In the genomic region with DNA sequence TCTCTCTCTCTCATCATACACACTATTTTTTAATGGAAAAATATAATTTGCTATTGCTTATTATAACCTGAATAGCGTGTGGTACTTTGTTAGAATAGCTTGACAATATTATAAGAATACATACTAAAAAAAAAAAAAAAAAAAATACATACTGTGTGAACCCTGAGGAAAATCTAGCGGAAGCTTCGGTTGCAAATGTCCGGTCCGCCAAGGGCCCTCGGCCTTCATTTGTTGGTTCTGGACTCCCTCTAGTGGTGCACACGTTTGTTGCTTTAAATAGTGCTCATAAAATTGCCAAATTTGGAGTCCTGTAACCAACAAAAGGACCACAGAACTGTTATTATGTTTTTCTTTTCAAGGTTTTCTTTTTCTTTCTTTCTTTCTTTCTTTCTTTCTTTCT, we compare ENCODE assay signal across 8 mouse cellular contexts. TPM values are rescaled to one million over a fixed set of nuclear protein-coding genes. Genes with fewer than 3 reads are reported as not detected.
DNase-seq lines count a peak whose midpoint lies in the region; ATAC-seq and TF ChIP-seq lines count a peak whose summit lies in the region.

No protein-coding gene starts in this region.

- H3K27ac ChIP-seq in midbrain, embryonic 10.5 days (replicated peaks) = no peak overlapping the region
- H3K27ac ChIP-seq in midbrain, embryonic 13.5 days = no peak overlapping the region
- H3K27ac ChIP-seq in cerebellum, adult 2 months (ENCODE audit: insufficient read depth, low read length) = no peak overlapping the region
- no peak overlapping the region for H3K27ac ChIP-seq in hindbrain, embryonic 14.5 days

- no peak overlapping the region for H3K4me3 ChIP-seq in midbrain, embryonic 10.5 days
- H3K4me3 ChIP-seq in midbrain, embryonic 13.5 days (replicated peaks) = no peak overlapping the region
- H3K4me3 ChIP-seq in cerebellum, adult 2 months (replicated peaks; ENCODE audit: insufficient read depth, low read depth, low read length) = no peak overlapping the region
- H3K4me3 ChIP-seq in hindbrain, embryonic 14.5 days (replicated peaks; ENCODE audit: low read length) = no peak overlapping the region

- ATAC-seq in midbrain, embryonic 13.5 days = no peak
- no peak for ATAC-seq in hindbrain, embryonic 14.5 days (ENCODE audit: low FRiP score)
- ATAC-seq in monocyte, adult 5-6 weeks (replicated peaks; ENCODE audit: insufficient number of reproducible peaks, low FRiP score, low TSS enrichment, poor library complexity, severe bottlenecking) = peak; percentile 60

- H3K36me3 ChIP-seq in midbrain, embryonic 10.5 days = peaks cover 19% of the 10 kb centered on the region
- H3K36me3 ChIP-seq in midbrain, embryonic 13.5 days = peaks cover 11% of the 10 kb centered on the region
- H3K36me3 ChIP-seq in hindbrain, embryonic 14.5 days (replicated peaks; ENCODE audit: control insufficient read depth, insufficient read depth) = peaks cover 16% of the 10 kb centered on the region
- no peaks in the 10 kb centered on the region for H3K36me3 ChIP-seq in splenic B cell, adult 2 months (ENCODE audit: control insufficient read depth, insufficient read depth, low read length, poor library complexity, severe bottlenecking)

- 4% methylated on average over 7 of the region's 7 CpGs for WGBS in midbrain, embryonic 10.5 days
- WGBS in midbrain, embryonic 13.5 days = 0% methylated on average over 7 of the region's 7 CpGs
- WGBS in cerebellum, adult 2 months = 0% methylated on average over 7 of the region's 7 CpGs
- WGBS in hindbrain, embryonic 14.5 days = under 1% methylated on average over 7 of the region's 7 CpGs

- TF ChIP-seq POLR2A in cerebellum, adult 2 months (IDR thresholded peaks at IDR 0.05; ENCODE audit: borderline replicate concordance, insufficient read depth, low read length) = no peak

- H3K27me3 ChIP-seq in midbrain, embryonic 10.5 days (ENCODE audit: low read depth, poor library complexity, severe bottlenecking) = 0 out of 2 replicates have a peak, but pooled peaks cover 4% of the 10 kb centered on the region
- peaks cover 6% of the 10 kb centered on the region; the same call in 1 of the 2 replicates for H3K27me3 ChIP-seq in midbrain, embryonic 13.5 days
- no peaks in the 10 kb centered on the region for H3K27me3 ChIP-seq in cerebellum, adult 2 months (ENCODE audit: control insufficient read depth, insufficient read depth, low read length)
- no peaks in the 10 kb centered on the region for H3K27me3 ChIP-seq in hindbrain, embryonic 14.5 days (ENCODE audit: control insufficient read depth, insufficient read depth, low read length)
- H3K27me3 ChIP-seq in splenic B cell, adult 2 months (ENCODE audit: control insufficient read depth, insufficient read depth, low read length, poor library complexity, severe bottlenecking) = no peaks in the 10 kb centered on the region

- no peak overlapping the region for H3K4me2 ChIP-seq in midbrain, embryonic 13.5 days (replicated peaks)
- H3K4me2 ChIP-seq in hindbrain, embryonic 14.5 days (replicated peaks) = peak overlapping the region; percentile 21; the same call in 1 of the 2 replicates

- no peaks in the 10 kb centered on the region for H3K9me3 ChIP-seq in midbrain, embryonic 10.5 days (replicated peaks)
- H3K9me3 ChIP-seq in midbrain, embryonic 13.5 days = no peaks in the 10 kb centered on the region
- no peaks in the 10 kb centered on the region for H3K9me3 ChIP-seq in hindbrain, embryonic 14.5 days (ENCODE audit: control insufficient read depth, low read length)

- DNase-seq in midbrain, embryonic 10.5 days (ENCODE audit: low spot score) = peak; percentile 70
- DNase-seq in cerebellum, adult 2 months = peak; percentile 80 to 87
- DNase-seq in forelimb bud, embryonic 11.5 days (ENCODE audit: low read depth, low spot score) = peak; percentile 64
- peak; percentile 96 for DNase-seq in hindbrain, embryonic 14.5 days (ENCODE audit: low spot score)
- peak; percentile 89 to 90 for DNase-seq in left cerebral cortex, postnatal 14 days (ENCODE audit: low spot score in 2 of 2)
- DNase-seq in splenic B cell, adult 2 months (ENCODE audit: low read depth, low spot score) = peak; percentile 90

- TF ChIP-seq CTCF in cerebellum, adult 2 months (IDR thresholded peaks at IDR 0.05; ENCODE audit: borderline replicate concordance, insufficient read depth, low read depth, low read length) = peak; percentile 88

- intact Hi-C loops in left cerebral cortex, postnatal 14 days (cut with DNase I) = loop anchor here (1.0 to 10.0 kb wide), 2 partner anchors 60 to 434 kb away; no protein-coding TSS in a partner anchor

- H3K9ac ChIP-seq in midbrain, embryonic 13.5 days (replicated peaks) = no peak overlapping the region
- H3K9ac ChIP-seq in hindbrain, embryonic 14.5 days = no peak overlapping the region

- peaks cover 20% of the 10 kb centered on the region for H3K4me1 ChIP-seq in midbrain, embryonic 10.5 days
- peaks cover 13% of the 10 kb centered on the region for H3K4me1 ChIP-seq in midbrain, embryonic 13.5 days (replicated peaks)
- peaks cover 4% of the 10 kb centered on the region; the same call in 1 of the 2 replicates for H3K4me1 ChIP-seq in cerebellum, adult 2 months (ENCODE audit: control insufficient read depth, insufficient read depth, low read length)
- peaks cover 14% of the 10 kb centered on the region for H3K4me1 ChIP-seq in hindbrain, embryonic 14.5 days (replicated peaks; ENCODE audit: control insufficient read depth, insufficient read depth, low read length)

RNA-seq across cellular contexts. Expression of a gene that starts 7.8 kb away (rescaled TPM):
- polyA plus RNA-seq in midbrain, embryonic 10.5 days (2016; fragmentation: Nextera tagmentation; extraction: Ambion mirVana) = 0.35 and 0.41 TPM in 2 replicates
- 0.62 TPM in 1 of 2 replicates, not detected in the other for polyA plus RNA-seq in midbrain, embryonic 13.5 days (2015; fragmentation: Nextera tagmentation; extraction: Ambion mirVana)
- 0.67 and 0.81 TPM in 2 replicates for polyA plus RNA-seq in cerebellum, adult 2 months (2012; rRNA removed)
- 0.86 and 1.0 TPM in 2 replicates for polyA plus RNA-seq in hindbrain, embryonic 14.5 days (2014; fragmentation: Nextera tagmentation; extraction: Ambion mirVana)
- under 1 TPM; 0.46 to 0.63 TPM for total RNA-seq in left cerebral cortex, postnatal 14 days (2021)
- 3.2 to 7.8 TPM in 2 of 3 replicates, not detected in the other for total RNA-seq in monocyte, adult 5-6 weeks (2017)

RNA-seq across cellular contexts. Expression of a gene that starts 17.9 kb away (rescaled TPM):
- 20.5 and 21.5 TPM in 2 replicates for polyA plus RNA-seq in midbrain, embryonic 10.5 days (2016; fragmentation: Nextera tagmentation; extraction: Ambion mirVana)
- polyA plus RNA-seq in midbrain, embryonic 13.5 days (2015; fragmentation: Nextera tagmentation; extraction: Ambion mirVana) = 21.8 and 25.7 TPM in 2 replicates
- polyA plus RNA-seq in cerebellum, adult 2 months (2012; rRNA removed) = 164 and 201 TPM in 2 replicates
- 42.5 and 56.6 TPM in 2 replicates for polyA plus RNA-seq in hindbrain, embryonic 14.5 days (2014; fragmentation: Nextera tagmentation; extraction: Ambion mirVana)
- total RNA-seq in left cerebral cortex, postnatal 14 days (2021) = 10 to 100 TPM; 56.6 to 58.7 TPM
- total RNA-seq in monocyte, adult 5-6 weeks (2017) = 0.75 to 0.97 TPM (median 0.95 TPM) in 3 replicates
